Mouse (Mus musculus) heart, embryonic 11.5 days (tissue): ENCODE results near the gene Gm28036. TPM values are rescaled to one million over a fixed set of nuclear protein-coding genes. Genes with fewer than 3 reads are reported as not detected.

Experiments used
- ATAC-seq: fragments of 200-750 bp; cut with Nextera tagmentation; replicated peaks from 2 replicates; pipeline ENCODE4 v1.8.0; 2017; ENCODE audit warnings: moderate library complexity; ENCODE audit not compliant: insufficient number of reproducible peaks, low FRiP score, low TSS enrichment
- H3K27ac ChIP-seq: fragments of 300-500 bp; sonication (generic); 2 replicates; pipeline ENCODE4 v1.5.1; 2014; ENCODE audit warnings: mild to moderate bottlenecking, low read depth, low read length
- H3K27me3 ChIP-seq: fragments of 300-500 bp; sonication (generic); 2 replicates; pipeline ENCODE4 v1.6.1; 2014; ENCODE audit warnings: mild to moderate bottlenecking, low read length, mixed read lengths; ENCODE audit not compliant: control insufficient read depth, insufficient read depth
- H3K36me3 ChIP-seq: fragments of 300-500 bp; sonication (generic); 2 replicates; pipeline ENCODE4 v1.6.1; 2014; ENCODE audit warnings: mild to moderate bottlenecking, low read length, moderate library complexity, mixed read lengths; ENCODE audit not compliant: control insufficient read depth, insufficient read depth
- H3K4me1 ChIP-seq: fragments of 300-500 bp; sonication (generic); 2 replicates; pipeline ENCODE4 v1.6.1; 2014; ENCODE audit warnings: low read length; ENCODE audit not compliant: control insufficient read depth, insufficient read depth
- H3K4me2 ChIP-seq: fragments of 300-500 bp; sonication (generic); 2 replicates; pipeline ENCODE4 v1.6.1; 2014; ENCODE audit warnings: mild to moderate bottlenecking, moderate library complexity
- H3K4me3 ChIP-seq: fragments of 300-500 bp; sonication (generic); 2 replicates; pipeline ENCODE4 v1.5.1; 2014; ENCODE audit warnings: low read depth, low read length
- H3K9ac ChIP-seq: fragments of 300-500 bp; sonication (generic); 2 replicates; pipeline ENCODE4 v1.6.1; 2014; ENCODE audit warnings: mild to moderate bottlenecking, low read depth, low read length, moderate library complexity
- H3K9me3 ChIP-seq: fragments of 300-500 bp; sonication (generic); replicated peaks from 2 replicates; pipeline ENCODE4 v1.6.1; 2016; ENCODE audit warnings: low read length; ENCODE audit not compliant: control insufficient read depth
- WGBS: fragments of 180-500 bp; shearing (Covaris S2); extraction: QIAGEN DNeasy Blood & Tissue Kit; methylation state at CpG from one replicate; pipeline ENCODE4 v1.1.7; 2014; ENCODE audit not compliant: insufficient replicate concordance; 5-methylcytosine and 5-hydroxymethylcytosine counted together
- polyA plus RNA-seq: library from polyadenylated mRNA; unstranded; fragments of >200 nt; fragmentation: Nextera tagmentation; extraction: Ambion mirVana; gene quantifications from 2 replicates; pipeline ENCODE4 v1.2.1, GENCODE M21; 2014

Gm28036 gene
- polyA plus RNA-seq, 1 experiment from 2014 or later = 14.1 TPM

DNA sequence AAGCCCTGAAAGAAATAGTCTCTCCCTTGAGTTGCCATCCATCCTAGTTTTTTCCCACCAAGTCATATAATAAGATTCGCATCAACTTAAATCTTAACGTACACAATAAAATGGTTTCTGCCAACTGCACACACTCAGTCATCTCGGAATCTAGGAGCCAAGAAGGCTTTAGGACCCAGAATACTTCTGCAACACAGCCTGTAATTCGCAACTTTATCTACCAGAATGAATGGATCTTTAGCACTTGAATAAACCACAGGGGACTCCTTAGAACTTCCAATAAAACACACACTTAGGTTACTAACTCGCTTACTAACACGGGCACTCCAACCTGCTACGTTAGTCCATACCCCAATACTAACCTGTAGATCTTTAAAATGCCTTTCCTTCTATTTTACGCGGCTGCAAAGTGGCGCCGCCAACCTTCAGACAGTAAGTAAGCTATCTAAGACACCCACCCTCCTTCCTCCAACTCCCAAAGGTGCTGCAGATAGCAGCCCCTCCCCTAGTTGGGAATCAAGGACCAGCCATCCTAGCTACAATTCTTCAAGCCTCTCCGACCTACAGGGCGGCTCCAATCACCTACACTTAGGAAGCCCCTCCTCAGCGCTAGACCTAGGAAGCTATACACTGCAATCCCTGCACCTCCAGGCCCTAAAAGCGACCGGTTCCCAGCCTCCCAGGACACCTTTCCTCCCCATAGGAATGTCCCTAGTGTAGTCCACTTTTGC is 16.1 kb downstream of the Gm28036 start:
- H3K4me1 ChIP-seq = peaks cover 3% of the 10 kb centered on the region; the same call in 1 of the 2 replicates
- peak overlapping the region; percentile 98 for H3K4me3 ChIP-seq
- peak overlapping the region; percentile 92 for H3K27ac ChIP-seq
- H3K4me2 ChIP-seq = peak overlapping the region; percentile 86
- no peaks in the 10 kb centered on the region for H3K27me3 ChIP-seq
- 2% methylated on average over 16 of the region's 16 CpGs for WGBS
- H3K36me3 ChIP-seq = no peaks in the 10 kb centered on the region
- ATAC-seq = peak; percentile 65
- no peaks in the 10 kb centered on the region for H3K9me3 ChIP-seq
- peak overlapping the region; percentile 98 for H3K9ac ChIP-seq

DNA sequence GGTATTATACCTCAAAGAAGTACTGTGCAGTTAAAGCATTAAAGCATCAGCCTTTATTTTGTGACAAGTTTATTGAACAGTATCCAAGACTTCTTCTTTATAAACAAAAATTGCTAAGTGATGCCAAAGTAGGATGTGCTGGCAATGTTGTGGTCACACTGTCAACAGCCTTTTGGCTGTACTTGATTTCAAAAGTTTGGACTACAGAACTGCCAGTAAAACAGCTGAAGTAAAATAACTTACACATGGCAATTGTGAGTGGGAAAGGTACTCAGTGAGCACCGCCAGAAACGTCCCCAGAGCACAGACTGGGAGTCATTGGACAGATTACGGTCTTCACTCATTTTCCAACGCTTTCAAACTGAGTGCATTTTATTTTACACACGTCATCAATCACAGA is 35.0 kb downstream of the Gm28036 start:
- Histone ChIP-seq H3K9me3 (no peaks in the 10 kb centered on the region), H3K27me3 (no peaks in the 10 kb centered on the region), H3K4me3 (no peak overlapping the region), H3K36me3 (peaks cover 18% of the 10 kb centered on the region), H3K27ac (no peak overlapping the region), H3K4me2 (no peak overlapping the region), H3K9ac (no peak overlapping the region), H3K4me1 (no peaks in the 10 kb centered on the region)
- 86% methylated on average over 5 of the region's 5 CpGs for WGBS
- no peak for ATAC-seq

DNA sequence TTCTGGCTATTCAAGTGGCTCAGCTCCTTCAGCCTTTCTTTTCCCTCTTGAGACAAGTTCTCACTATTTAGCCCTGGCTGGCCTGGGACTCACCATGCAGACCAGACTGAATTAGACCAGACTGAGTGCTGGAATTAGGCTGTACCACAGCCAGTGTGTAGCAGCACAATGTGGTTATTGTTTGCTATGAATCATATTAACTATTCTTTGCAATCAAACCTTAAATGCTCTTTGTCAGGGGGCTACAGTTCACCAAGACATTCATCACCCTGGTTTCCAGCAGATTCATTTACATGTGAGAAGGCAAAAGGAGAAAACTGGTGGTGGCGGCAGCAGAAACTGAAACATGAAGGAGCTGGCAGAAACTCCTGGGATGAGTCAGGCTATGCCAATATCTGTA is 37.1 kb downstream of the Gm28036 start:
- no peak for ATAC-seq

DNA sequence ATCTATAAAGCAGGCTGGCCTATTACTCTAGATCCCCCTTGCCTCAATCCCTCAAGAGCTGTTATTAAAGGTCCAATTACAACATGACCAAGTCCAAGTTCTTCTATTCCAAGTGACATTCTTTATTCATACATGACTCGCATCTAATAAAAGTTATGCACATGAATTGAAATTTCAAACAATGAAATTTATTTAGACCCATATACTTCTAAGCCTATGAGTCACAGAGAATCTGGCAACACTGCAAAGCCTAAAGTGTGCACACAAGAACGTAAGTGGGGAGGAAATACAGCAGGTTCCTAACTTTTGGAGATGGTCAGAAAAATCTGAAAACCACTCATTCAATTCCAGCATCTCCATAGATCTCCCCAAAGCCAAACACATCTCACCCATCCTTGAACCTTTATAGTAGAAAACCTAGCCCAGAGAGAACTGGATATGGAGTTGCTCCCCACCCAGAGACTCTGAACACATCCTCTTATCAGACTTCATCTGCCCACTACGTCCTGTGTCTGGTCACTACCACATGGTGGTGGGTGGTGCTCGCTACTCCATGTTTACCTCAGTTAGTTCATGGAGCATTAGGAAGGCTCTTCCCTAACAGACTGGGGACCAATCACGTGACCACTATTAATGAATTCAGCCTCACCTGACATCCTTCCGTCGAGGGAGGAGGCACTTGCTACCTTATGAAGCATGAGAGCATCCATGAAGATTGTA is 39.3 kb downstream of the Gm28036 start:
- Histone ChIP-seq H3K27me3 (no peaks in the 10 kb centered on the region), H3K4me3 (no peak overlapping the region), H3K9me3 (no peaks in the 10 kb centered on the region), H3K4me1 (peaks cover 4% of the 10 kb centered on the region; the same call in 1 of the 2 replicates), H3K4me2 (no peak overlapping the region), H3K27ac (no peak overlapping the region), H3K36me3 (no peaks in the 10 kb centered on the region; the same call in 1 of the 2 replicates), H3K9ac (no peak overlapping the region)
- no peak for ATAC-seq
- 79% methylated on average over 7 of the region's 7 CpGs for WGBS

More for the DNA sequence above, 37.1 kb downstream of the Gm28036 start:
- no peaks in the 10 kb centered on the region for H3K9me3 ChIP-seq
- no peak overlapping the region for H3K27ac ChIP-seq
- no peaks in the 10 kb centered on the region for H3K27me3 ChIP-seq
- H3K4me2 ChIP-seq = no peak overlapping the region
- H3K4me3 ChIP-seq = no peak overlapping the region
- no peaks in the 10 kb centered on the region for H3K4me1 ChIP-seq
- 91% methylated on average over 1 of the region's 1 CpGs for whole genome bisulfite sequencing
- H3K9ac ChIP-seq = no peak overlapping the region
- H3K36me3 ChIP-seq = peaks cover 2% of the 10 kb centered on the region

GRCm38 (mm10) chr2:156084541-156084940 is 42.4 kb downstream of the Gm28036 start:
- H3K36me3 ChIP-seq = no peaks in the 10 kb centered on the region; the same call in 1 of the 2 replicates
- H3K27me3 ChIP-seq = no peaks in the 10 kb centered on the region
- ATAC-seq = no peak
- H3K4me1 ChIP-seq = peaks cover 22% of the 10 kb centered on the region
- H3K4me2 ChIP-seq = no peak overlapping the region
- no peak overlapping the region for H3K27ac ChIP-seq
- 85% methylated on average over 3 of the region's 3 CpGs for WGBS
- H3K4me3 ChIP-seq = no peak overlapping the region
- no peak overlapping the region for H3K9ac ChIP-seq
- no peaks in the 10 kb centered on the region for H3K9me3 ChIP-seq

- H3K4me2 ChIP-seq = no peak overlapping the region
- peaks cover 25% of the 10 kb centered on the region for H3K4me1 ChIP-seq
- H3K9me3 ChIP-seq = no peaks in the 10 kb centered on the region
- no peak for ATAC-seq
- no peak overlapping the region for H3K4me3 ChIP-seq
- peaks cover 29% of the 10 kb centered on the region for H3K36me3 ChIP-seq
- H3K27ac ChIP-seq = no peak overlapping the region
- WGBS = 85% methylated on average over 7 of the region's 7 CpGs
- H3K27me3 ChIP-seq = no peaks in the 10 kb centered on the region
- H3K9ac ChIP-seq = no peak overlapping the region
Measured at GRCm38 (mm10) chr2:156080391-156080790, 46.5 kb downstream of the Gm28036 start.

GRCm38 (mm10) chr2:156079674-156080073 is 47.2 kb downstream of the Gm28036 start:
- Histone ChIP-seq H3K4me2 (no peak overlapping the region), H3K36me3 (peaks cover 29% of the 10 kb centered on the region), H3K27me3 (no peaks in the 10 kb centered on the region), H3K27ac (no peak overlapping the region), H3K9ac (no peak overlapping the region), H3K9me3 (no peaks in the 10 kb centered on the region), H3K4me1 (peaks cover 25% of the 10 kb centered on the region), H3K4me3 (no peak overlapping the region)
- ATAC-seq = 0 out of 2 replicates have a peak, but pooled peaks have one; percentile 37
- 38% methylated on average over 4 of the region's 4 CpGs for WGBS

DNA sequence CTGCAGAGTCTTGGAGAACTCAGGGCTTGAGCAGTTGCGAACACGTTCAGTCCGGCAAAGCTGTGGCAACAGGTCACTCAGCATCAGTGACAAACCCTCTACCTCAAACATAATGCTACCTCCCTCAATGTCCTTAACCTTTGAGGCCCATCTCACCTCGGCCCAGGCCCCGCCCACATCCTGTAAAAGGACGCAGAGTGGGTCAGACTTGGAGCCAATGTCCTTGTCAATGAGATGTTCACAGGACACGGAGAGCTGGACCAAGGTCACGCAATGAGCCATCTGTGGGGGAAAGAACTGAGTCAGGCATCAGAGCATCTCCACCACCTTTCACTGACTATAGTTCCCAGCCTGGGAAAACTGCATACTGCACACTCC is 47.7 kb downstream of the Gm28036 start:
- Histone ChIP-seq H3K4me1 (peaks cover 25% of the 10 kb centered on the region), H3K9ac (no peak overlapping the region), H3K4me3 (no peak overlapping the region), H3K9me3 (no peaks in the 10 kb centered on the region), H3K27ac (no peak overlapping the region), H3K36me3 (peaks cover 33% of the 10 kb centered on the region), H3K4me2 (no peak overlapping the region), H3K27me3 (no peaks in the 10 kb centered on the region)
- 82% methylated on average over 8 of the region's 8 CpGs for WGBS
- no peak; the same call in 1 of the 2 replicates for ATAC-seq
